Mouse (Mus musculus) liver, postnatal 0 days (tissue): ENCODE data around the gene Acvr1b. TPM values are rescaled to one million over a fixed set of nuclear protein-coding genes. Genes with fewer than 3 reads are reported as not detected.
A peak's percentile ranks its signal among the peaks of the same experiment; 100 is the strongest.

ENCODE experiments used
- ATAC-seq: fragments of 200-750 bp; cut with Nextera tagmentation; 2 replicates; pipeline ENCODE4 v1.8.0; 2017; ENCODE audit warnings: mild to moderate bottlenecking, moderate library complexity
- DNase-seq: peaks from one replicate; pipeline ENCODE4 v3.0.0-alpha.2; 2016
- H3K27ac ChIP-seq: fragments of 300-500 bp; sonication (generic); 2 replicates; pipeline ENCODE4 v1.5.1; 2014; ENCODE audit warnings: antibody characterized with exemption, moderate library complexity, mild to moderate bottlenecking, low read depth
- H3K27me3 ChIP-seq: fragments of 300-500 bp; sonication (generic); 2 replicates; pipeline ENCODE4 v1.6.1; 2014; ENCODE audit warnings: low read length, control low read depth, mixed read lengths; ENCODE audit not compliant: insufficient read depth
- H3K36me3 ChIP-seq: fragments of 300-500 bp; sonication (generic); replicated peaks from 2 replicates; pipeline ENCODE4 v1.6.1; 2014; ENCODE audit warnings: mild to moderate bottlenecking, control low read depth, low read length, moderate library complexity, mixed read lengths; ENCODE audit not compliant: insufficient read depth
- H3K4me1 ChIP-seq: fragments of 300-500 bp; sonication (generic); 2 replicates; pipeline ENCODE4 v1.6.1; 2014; ENCODE audit warnings: antibody characterized with exemption, mild to moderate bottlenecking, control low read depth; ENCODE audit not compliant: insufficient read depth
- H3K4me2 ChIP-seq: fragments of 300-500 bp; sonication (generic); 2 replicates; pipeline ENCODE4 v1.6.1; 2014; ENCODE audit warnings: low read depth, mild to moderate bottlenecking, low read length, moderate library complexity, mixed read lengths
- H3K4me3 ChIP-seq: fragments of 300-500 bp; sonication (generic); 2 replicates; pipeline ENCODE4 v1.5.1; 2014; ENCODE audit warnings: low read depth, low read length
- H3K9ac ChIP-seq: fragments of 300-500 bp; sonication (generic); replicated peaks from 2 replicates; pipeline ENCODE4 v1.6.1; 2014; ENCODE audit warnings: mild to moderate bottlenecking, moderate library complexity
- H3K9me3 ChIP-seq: fragments of 300-500 bp; sonication (generic); 2 replicates; pipeline ENCODE4 v1.6.1; 2016; ENCODE audit warnings: mild to moderate bottlenecking, control low read depth, low read length, mixed read lengths
- CTCF ChIP-seq: sonication (generic); IDR thresholded peaks from 2 replicates; pipeline ENCODE4 v1.5.1; 2016; ENCODE audit warnings: antibody characterized with exemption, low read depth
- EP300 ChIP-seq: IDR thresholded peaks from 2 replicates; pipeline ENCODE4 v1.6.1; 2016; ENCODE audit warnings: antibody characterized with exemption, low read depth, mild to moderate bottlenecking
- WGBS: fragments of 180-500 bp; shearing (Covaris S2); extraction: QIAGEN DNeasy Blood & Tissue Kit; methylation state at CpG from one replicate; pipeline ENCODE4 v1.1.7; 2014; ENCODE audit not compliant: insufficient replicate concordance; 5-methylcytosine and 5-hydroxymethylcytosine counted together
- polyA plus RNA-seq: library from polyadenylated mRNA; unstranded; fragments of >200 nt; fragmentation: Nextera tagmentation; extraction: Ambion mirVana; gene quantifications from 2 replicates; pipeline ENCODE4 v1.2.1, GENCODE M21; 2015

Gene Acvr1b
- polyA plus RNA-seq = 2.2 TPM in 2 replicates

DNA sequence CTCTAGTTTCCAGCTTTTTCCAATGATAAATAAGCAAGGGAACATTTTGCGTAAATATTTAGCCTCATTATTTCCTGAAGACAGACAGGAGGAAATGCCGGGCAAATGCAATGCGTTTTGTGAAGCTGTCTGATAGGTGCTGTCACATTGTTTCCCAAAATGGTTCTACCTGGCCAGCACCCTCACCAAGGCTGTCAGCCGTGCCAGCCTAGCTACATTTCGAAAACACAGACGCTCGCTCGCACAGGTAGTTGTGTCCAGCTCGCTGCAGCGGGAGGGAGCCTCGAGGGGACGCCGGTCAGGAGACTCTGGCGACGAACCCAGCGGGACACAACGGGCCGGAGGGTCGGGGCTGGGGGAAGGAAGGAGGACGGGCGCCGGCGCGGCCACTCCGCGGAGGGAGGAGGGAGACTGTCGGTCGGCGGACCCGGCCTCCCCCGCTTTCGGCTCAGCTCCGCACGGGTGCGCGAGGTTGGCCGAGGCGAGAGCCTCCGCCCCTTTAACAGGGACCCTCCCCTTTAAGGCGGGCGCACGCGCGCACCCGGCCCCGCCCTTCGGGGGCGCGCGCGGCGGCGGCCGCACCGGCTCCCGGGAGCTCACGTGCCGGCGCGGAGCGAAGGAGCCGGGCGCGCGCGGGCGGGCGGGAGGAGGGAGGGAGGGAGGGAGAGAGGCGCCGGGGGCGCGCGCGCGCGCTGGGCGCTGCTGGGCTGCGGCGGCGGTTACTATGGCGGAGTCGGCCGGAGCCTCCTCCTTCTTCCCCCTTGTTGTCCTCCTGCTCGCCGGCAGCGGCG is at the start of gene Acvr1b:
TSS of gene Acvr1b (plus strand) at position 647 of the 791 bp plus-strand sequence.
- TF ChIP-seq CTCF = no peak
- Histone ChIP-seq H3K4me3 (peak within 1 kb of the TSS; percentile 88), H3K4me1 (peaks cover 39% of the 10 kb centered on the region), H3K36me3 (no peaks in the 10 kb centered on the region), H3K4me2 (peak within 1 kb of the TSS; percentile 90), H3K9me3 (no peaks in the 10 kb centered on the region), H3K27me3 (no peaks in the 10 kb centered on the region), H3K9ac (peak within 1 kb of the TSS; percentile 84), H3K27ac (peak within 1 kb of the TSS; percentile 90)
- under 1% methylated on average over 49 of the region's 87 CpGs for WGBS
- ATAC-seq (peak; percentile 89), DNase-seq (peak; percentile 91)

DNA sequence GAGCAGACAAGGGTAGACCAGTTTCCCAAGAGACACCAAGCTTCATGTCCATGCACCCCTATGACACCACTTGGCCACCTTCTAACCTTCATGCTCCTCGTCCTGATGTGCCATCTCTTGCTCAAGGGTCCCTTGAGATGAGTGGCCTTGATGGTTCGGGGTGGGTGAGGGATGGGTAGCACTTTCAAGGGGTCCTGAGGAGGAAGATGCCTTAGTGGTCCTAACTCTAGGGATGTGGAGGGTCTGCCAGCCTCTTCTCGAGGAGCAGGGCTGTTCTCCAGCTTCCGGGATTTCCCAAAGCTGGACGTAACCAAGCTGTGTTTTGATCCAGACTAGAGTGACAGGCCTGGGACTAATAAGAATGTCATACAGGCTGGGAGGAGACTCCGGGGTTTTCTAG is 48.3 kb upstream of the Acvr1b start:
- H3K4me2 ChIP-seq = no peak overlapping the region
- no peak for DNase-seq
- H3K4me1 ChIP-seq = peaks cover 7% of the 10 kb centered on the region; the same call in 1 of the 2 replicates
- TF ChIP-seq CTCF (no peak), EP300 (no peak)
- no peak overlapping the region for H3K9ac ChIP-seq
- H3K27me3 ChIP-seq = peaks cover 22% of the 10 kb centered on the region
- 78% methylated on average over 6 of the region's 6 CpGs for WGBS
- H3K27ac ChIP-seq = no peak overlapping the region
- no peak overlapping the region for H3K4me3 ChIP-seq
- H3K9me3 ChIP-seq = no peaks in the 10 kb centered on the region
- no peak for ATAC-seq
- H3K36me3 ChIP-seq = no peaks in the 10 kb centered on the region

DNA sequence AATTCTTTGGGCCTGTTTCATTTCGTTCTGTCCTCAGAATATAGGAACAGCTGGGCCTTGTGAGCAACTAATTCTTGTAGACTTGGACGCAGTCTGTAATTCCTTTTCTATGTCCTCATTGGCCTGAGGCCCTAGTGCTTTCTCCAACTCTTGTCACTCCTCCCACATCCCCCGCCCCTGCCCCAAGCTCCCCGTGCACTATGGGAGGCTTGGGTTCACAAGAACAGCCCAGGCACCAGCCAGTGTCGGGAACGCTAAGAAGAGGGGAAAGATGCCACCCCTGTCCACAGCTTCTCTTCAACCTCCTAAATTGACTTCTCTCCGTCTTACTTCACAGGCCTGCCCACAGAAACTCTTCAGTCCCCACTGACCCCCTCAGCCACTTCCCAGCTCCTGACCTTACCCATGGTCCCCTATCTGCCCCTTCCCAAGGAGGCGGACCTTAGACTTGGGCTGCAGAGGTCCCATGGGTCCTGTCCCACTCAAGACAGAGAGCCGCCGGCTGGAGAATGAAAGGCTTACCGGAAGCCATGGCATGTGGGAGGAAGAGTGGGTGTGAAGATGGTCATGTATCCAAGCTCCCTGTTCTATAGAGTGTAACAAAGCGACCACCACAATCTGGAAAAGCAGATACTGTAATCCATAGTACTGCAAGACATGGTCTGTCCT is 46.9 kb upstream of the Acvr1b start:
- no peak overlapping the region for H3K4me3 ChIP-seq
- H3K27me3 ChIP-seq = peaks cover 31% of the 10 kb centered on the region
- no peaks in the 10 kb centered on the region for H3K36me3 ChIP-seq
- H3K27ac ChIP-seq = no peak overlapping the region
- no peak overlapping the region for H3K9ac ChIP-seq
- 75% methylated on average over 12 of the region's 12 CpGs for WGBS
- DNase-seq (no peak), ATAC-seq (no peak)
- H3K9me3 ChIP-seq = no peaks in the 10 kb centered on the region
- no peak overlapping the region for H3K4me2 ChIP-seq
- peaks cover 11% of the 10 kb centered on the region for H3K4me1 ChIP-seq
- TF ChIP-seq EP300 = no peak

DNA sequence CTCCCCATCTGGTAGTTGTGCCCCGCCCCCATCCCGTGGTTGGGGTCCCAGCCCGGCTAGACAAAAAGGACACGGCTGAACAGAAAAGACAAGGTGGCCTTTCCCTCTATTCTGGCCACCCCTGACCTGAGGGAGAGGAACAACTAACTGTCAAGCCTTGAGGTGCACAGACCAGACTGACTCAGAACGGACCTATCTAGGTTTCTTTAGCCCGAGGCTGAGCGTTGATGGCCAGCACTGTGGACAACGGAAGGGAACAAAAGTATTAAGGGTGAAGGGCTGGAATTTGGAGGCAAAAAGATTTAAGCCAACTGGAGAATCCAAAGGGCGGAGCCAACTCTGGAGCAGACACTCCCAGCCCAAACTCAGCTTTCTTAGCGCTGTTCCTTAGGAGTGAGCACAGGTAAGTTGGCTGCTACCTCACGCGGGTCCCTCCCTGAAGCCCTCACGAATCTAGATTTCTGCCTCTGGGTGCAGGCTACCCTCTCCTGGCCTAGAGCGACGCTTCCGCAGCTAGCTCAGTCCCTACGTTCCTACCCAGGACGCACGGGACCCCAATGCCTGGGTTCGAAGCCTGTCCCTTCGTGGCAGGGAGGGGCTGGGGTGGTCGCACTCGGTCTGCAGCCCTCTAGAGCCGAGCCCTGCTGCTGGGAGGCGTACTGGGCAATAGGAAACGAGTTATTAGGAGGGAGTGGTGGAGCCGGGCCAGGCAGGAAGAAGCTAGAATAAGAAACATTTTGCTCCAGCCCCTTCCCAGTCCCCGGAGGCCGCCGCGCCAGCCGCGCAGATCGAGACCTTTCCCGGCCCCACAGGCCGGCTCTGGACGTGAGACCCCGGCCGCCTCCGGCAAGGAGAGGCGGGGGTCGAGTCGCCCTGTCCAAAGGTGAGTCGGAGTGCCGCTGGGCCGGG is 45.4 kb upstream of the Acvr1b start, which contains the start of gene Acvrl1:
TSS of gene Acvrl1 (plus strand) at position 342 of the 909 bp plus-strand sequence.
- ATAC-seq = no peak
- peak within 1 kb of the TSS; percentile 47; the same call in 1 of the 2 replicates for H3K9ac ChIP-seq
- H3K27me3 ChIP-seq = peaks cover 31% of the 10 kb centered on the region
- TF ChIP-seq CTCF (no peak), EP300 (no peak)
- H3K4me3 ChIP-seq = peak within 1 kb of the TSS; percentile 38
- 4% methylated on average over 46 of the region's 46 CpGs for WGBS
- no peaks in the 10 kb centered on the region for H3K36me3 ChIP-seq
- peaks cover 12% of the 10 kb centered on the region for H3K4me1 ChIP-seq
- H3K4me2 ChIP-seq = peak within 1 kb of the TSS; percentile 63
- no peak within 1 kb of the TSS for H3K27ac ChIP-seq
- no peak for DNase-seq
- H3K9me3 ChIP-seq = no peaks in the 10 kb centered on the region

DNA sequence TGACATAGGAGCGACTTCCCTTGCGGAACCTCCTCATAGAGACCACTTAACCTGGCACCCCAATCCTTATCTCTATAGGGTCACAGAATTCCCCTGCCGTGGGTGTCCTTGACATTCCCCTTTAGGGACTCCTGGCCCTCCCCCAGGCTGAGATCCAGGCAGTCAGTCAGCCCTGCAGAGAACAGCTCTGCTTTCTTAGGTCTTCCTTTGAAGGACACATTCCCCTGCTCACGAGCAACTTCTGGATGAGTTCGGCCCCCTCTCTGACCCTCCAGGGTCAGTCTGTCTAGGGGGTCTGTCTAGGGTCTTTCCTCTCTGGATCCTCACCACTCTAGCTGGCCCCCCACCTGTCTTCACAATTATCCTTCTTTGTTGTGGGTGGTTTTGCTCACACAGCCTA is 44.5 kb upstream of the Acvr1b start:
- no peak for TF ChIP-seq EP300
- no peak for TF ChIP-seq CTCF
- H3K9me3 ChIP-seq = no peaks in the 10 kb centered on the region
- WGBS = 36% methylated on average over 5 of the region's 5 CpGs
- peaks cover 12% of the 10 kb centered on the region for H3K4me1 ChIP-seq
- H3K9ac ChIP-seq = no peak overlapping the region
- H3K4me3 ChIP-seq = peak overlapping the region; percentile 38
- H3K36me3 ChIP-seq = no peaks in the 10 kb centered on the region
- no peak overlapping the region for H3K27ac ChIP-seq
- peak overlapping the region; percentile 63; the same call in 1 of the 2 replicates for H3K4me2 ChIP-seq
- DNase-seq (no peak), ATAC-seq (no peak)
- H3K27me3 ChIP-seq = peaks cover 33% of the 10 kb centered on the region

DNA sequence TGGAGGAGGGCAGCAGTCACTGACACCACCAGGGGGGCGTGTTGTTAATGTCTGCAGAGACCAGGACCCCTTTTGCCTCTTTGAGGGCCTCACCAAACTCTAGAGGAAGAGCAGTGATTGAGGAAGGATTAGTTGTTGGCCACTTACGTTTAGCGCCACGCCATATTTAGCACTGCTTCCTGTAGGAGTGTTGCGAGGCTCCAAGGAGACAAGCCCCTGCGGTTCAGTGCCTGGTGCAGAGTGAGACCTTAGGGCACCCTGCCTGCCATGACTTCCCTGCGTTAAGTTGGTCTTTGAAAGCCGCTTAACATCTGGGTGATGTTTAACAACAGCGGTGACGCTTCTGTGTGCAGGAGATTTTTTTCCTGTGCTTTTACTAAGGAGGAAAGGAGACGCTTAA is 42.4 kb upstream of the Acvr1b start:
- 21% methylated on average over 11 of the region's 11 CpGs for WGBS
- DNase-seq (no peak), ATAC-seq (no peak)
- H3K4me3 ChIP-seq = no peak overlapping the region
- no peak overlapping the region for H3K4me2 ChIP-seq
- H3K9me3 ChIP-seq = no peaks in the 10 kb centered on the region
- H3K27me3 ChIP-seq = peaks cover 33% of the 10 kb centered on the region
- H3K36me3 ChIP-seq = no peaks in the 10 kb centered on the region
- H3K27ac ChIP-seq = no peak overlapping the region
- H3K9ac ChIP-seq = no peak overlapping the region
- peaks cover 12% of the 10 kb centered on the region for H3K4me1 ChIP-seq
- TF ChIP-seq CTCF (no peak), EP300 (no peak)
